Mouse (Mus musculus) ES-CJ7 (cell line): ENCODE results near the gene Pitpnm2.

ENCODE experiments used
- DNase-seq: peaks from one replicate; pipeline ENCODE4 v3.0.0; 2011; ENCODE audit warnings: low read depth, low spot score

Gene Pitpnm2

GRCm38 (mm10) chr5:124093852-124094604 lies 155.5 kb downstream of the Pitpnm2 start:
- DNase-seq = no peak

GRCm38 (mm10) chr5:124093120-124093794 lies 156.3 kb downstream of the Pitpnm2 start:
- no peak for DNase-seq

- peak; percentile 51 for DNase-seq
Observed at GRCm38 (mm10) chr5:124091951-124092406, 157.6 kb downstream of the Pitpnm2 start.

- no peak for DNase-seq
Observed at GRCm38 (mm10) chr5:124089868-124090267, 159.7 kb downstream of the Pitpnm2 start.

- no peak for DNase-seq
Observed at GRCm38 (mm10) chr5:124086876-124087275, 162.7 kb downstream of the Pitpnm2 start.

GRCm38 (mm10) chr5:124085513-124085912 lies 164.0 kb downstream of the Pitpnm2 start:
- DNase-seq = no peak

- peak; percentile 76 for DNase-seq
Observed at GRCm38 (mm10) chr5:124084588-124085173, 164.9 kb downstream of the Pitpnm2 start.

GRCm38 (mm10) chr5:124083850-124084587 lies 165.5 kb downstream of the Pitpnm2 start:
- DNase-seq = no peak

- DNase-seq = no peak
Observed at GRCm38 (mm10) chr5:124082941-124083688, 166.4 kb downstream of the Pitpnm2 start.

GRCm38 (mm10) chr5:124082447-124082846 lies 167.1 kb downstream of the Pitpnm2 start:
- DNase-seq = no peak

- no peak for DNase-seq
Observed at GRCm38 (mm10) chr5:124079880-124080279, 169.7 kb downstream of the Pitpnm2 start.

GRCm38 (mm10) chr5:124078794-124079416 lies 170.7 kb downstream of the Pitpnm2 start:
- no peak for DNase-seq

- DNase-seq = no peak
Observed at GRCm38 (mm10) chr5:124077856-124078460, 171.6 kb downstream of the Pitpnm2 start.

- no peak for DNase-seq
Observed at GRCm38 (mm10) chr5:124077241-124077640, 172.3 kb downstream of the Pitpnm2 start.

GRCm38 (mm10) chr5:124076559-124076958 lies 173.0 kb downstream of the Pitpnm2 start:
- DNase-seq = peak; percentile 80

- no peak for DNase-seq
Observed at GRCm38 (mm10) chr5:124075716-124076115, 173.8 kb downstream of the Pitpnm2 start.

GRCm38 (mm10) chr5:124074845-124075307 lies 174.7 kb downstream of the Pitpnm2 start:
- no peak for DNase-seq

GRCm38 (mm10) chr5:124073682-124074081 lies 175.9 kb downstream of the Pitpnm2 start:
- DNase-seq = no peak

GRCm38 (mm10) chr5:124069657-124070056 lies 179.9 kb downstream of the Pitpnm2 start:
- DNase-seq = no peak
